7 mouse cellular contexts compared by ENCODE assay signal in the genomic region with DNA sequence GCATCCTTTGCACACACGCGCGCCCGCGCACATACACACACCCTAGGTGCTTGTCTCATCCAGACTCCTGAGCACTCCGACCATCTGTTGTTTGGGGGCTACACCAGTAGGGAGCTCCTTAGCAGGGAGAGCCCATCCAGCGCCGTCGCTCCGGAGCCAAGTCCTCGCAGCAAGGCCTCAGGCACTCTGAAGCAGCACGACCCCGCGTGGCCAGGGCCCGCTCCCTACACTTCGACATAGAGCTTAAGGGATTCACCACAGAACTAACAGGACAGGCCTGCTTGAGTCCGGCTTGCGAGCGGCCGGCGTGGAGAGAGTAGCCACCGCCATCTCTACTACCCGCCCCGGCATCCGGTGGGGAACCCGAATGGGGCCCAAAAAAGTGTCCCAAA. TPM values are rescaled to one million over a fixed set of nuclear protein-coding genes. Genes with fewer than 3 reads are reported as not detected.
DNase-seq lines count a peak whose midpoint lies in the region; ATAC-seq and TF ChIP-seq lines count a peak whose summit lies in the region.

No protein-coding gene starts in this region.

- peak overlapping the region; percentile 66 for H3K9ac ChIP-seq in intestine, postnatal 0 days (ENCODE audit: low read depth, low read length)

- peak; percentile 25 for ATAC-seq in intestine, postnatal 0 days

- no peaks in the 10 kb centered on the region for H3K27me3 ChIP-seq in intestine, postnatal 0 days (replicated peaks; ENCODE audit: control insufficient read depth, insufficient read depth, low read length)

- peak overlapping the region; percentile 74 for H3K4me2 ChIP-seq in intestine, postnatal 0 days (replicated peaks; ENCODE audit: low read depth)

- peak; percentile 73 for DNase-seq in adrenal gland, postnatal 14 days
- peak; percentile 75 for DNase-seq in embryo, embryonic 10.5 days (ENCODE audit: low spot score)
- DNase-seq in gastrocnemius, postnatal 10 days, result peak; percentile 54
- peak; percentile 76 for DNase-seq in left cerebral cortex, postnatal 4 days
- peak; percentile 69 for DNase-seq in mesoderm, embryonic 11.5 days (ENCODE audit: low read depth, low spot score)
- peak; percentile 28 for DNase-seq in skeletal muscle tissue, adult 2 months (ENCODE audit: low read depth, low spot score)

- intact Hi-C loops in left cerebral cortex, postnatal 4 days (cut with DNase I), result no loop called here

- no peaks in the 10 kb centered on the region for H3K9me3 ChIP-seq in intestine, postnatal 0 days (ENCODE audit: control insufficient read depth)

- peaks cover 14% of the 10 kb centered on the region for H3K36me3 ChIP-seq in intestine, postnatal 0 days (ENCODE audit: control insufficient read depth, insufficient read depth)

- under 1% methylated on average over 26 of the region's 26 CpGs for WGBS in intestine, postnatal 0 days

- H3K4me3 ChIP-seq in intestine, postnatal 0 days (ENCODE audit: low read depth, low read length), result peak overlapping the region; percentile 79

- peak overlapping the region; percentile 75 for H3K27ac ChIP-seq in intestine, postnatal 0 days (ENCODE audit: low read depth, low read length)

- H3K4me1 ChIP-seq in intestine, postnatal 0 days (replicated peaks; ENCODE audit: control insufficient read depth, insufficient read depth, low read length), result peaks cover 13% of the 10 kb centered on the region

- peak; percentile 68 for TF ChIP-seq CTCF in intestine, postnatal 0 days (IDR thresholded peaks at IDR 0.05; ENCODE audit: low read depth)

RNA-seq across cellular contexts. Expression of gene Acly, which starts 0.7 kb away (rescaled TPM):
- 805 and 809 TPM in 2 replicates for total RNA-seq in adrenal gland, postnatal 14 days (2021)
- 10 to 100 TPM; 26.6 to 34.6 TPM for total RNA-seq in gastrocnemius, postnatal 10 days (2021)
- 29.3 and 29.5 TPM in 2 replicates for polyA plus RNA-seq in intestine, postnatal 0 days (2015; fragmentation: Nextera tagmentation; extraction: Ambion mirVana)
- 100 to 1,000 TPM; 211 to 219 TPM for total RNA-seq in left cerebral cortex, postnatal 4 days (2021)

RNA-seq across cellular contexts. Expression of gene Ttc25, which starts 18.3 kb away (rescaled TPM):
- 1.3 TPM in 2 replicates for total RNA-seq in adrenal gland, postnatal 14 days (2021)
- total RNA-seq in gastrocnemius, postnatal 10 days (2021), result under 1 TPM; 0.14 to 0.16 TPM
- polyA plus RNA-seq in intestine, postnatal 0 days (2015; fragmentation: Nextera tagmentation; extraction: Ambion mirVana), result 0.18 and 0.22 TPM in 2 replicates
- under 1 TPM; 0.58 to 0.93 TPM for total RNA-seq in left cerebral cortex, postnatal 4 days (2021)

RNA-seq across cellular contexts. Expression of gene Cnp, which starts 47.6 kb away (rescaled TPM):
- 35.5 and 38.4 TPM in 2 replicates for total RNA-seq in adrenal gland, postnatal 14 days (2021)
- 10 to 100 TPM; 26.0 to 33.6 TPM for total RNA-seq in gastrocnemius, postnatal 10 days (2021)
- 15.6 and 16.3 TPM in 2 replicates for polyA plus RNA-seq in intestine, postnatal 0 days (2015; fragmentation: Nextera tagmentation; extraction: Ambion mirVana)
- total RNA-seq in left cerebral cortex, postnatal 4 days (2021), result 10 to 100 TPM; 25.6 to 29.6 TPM

RNA-seq across cellular contexts. Expression of gene Klhl11, which starts 54.5 kb away (rescaled TPM):
- total RNA-seq in adrenal gland, postnatal 14 days (2021), result 42.9 and 44.2 TPM in 2 replicates
- 10 to 100 TPM in 1 of 2 experiments, 1 to 10 TPM in 1; 8.0 to 12.9 TPM for total RNA-seq in gastrocnemius, postnatal 10 days (2021)
- 1.8 and 1.9 TPM in 2 replicates for polyA plus RNA-seq in intestine, postnatal 0 days (2015; fragmentation: Nextera tagmentation; extraction: Ambion mirVana)
- total RNA-seq in left cerebral cortex, postnatal 4 days (2021), result 10 to 100 TPM; 50.7 to 54.1 TPM

Comparison
In these comparisons a context has a peak if more than half of its experiments do, and no peak if none do; other contexts are left out.
1. Peak in every context shown above with its lines: DNase-seq, ATAC-seq, H3K4me3 ChIP-seq and H3K27ac ChIP-seq.
2. RNA of gene Acly, which starts 0.7 kb away (total RNA-seq): 805 to 809 TPM in adrenal gland, postnatal 14 days and 211 to 219 TPM in left cerebral cortex, postnatal 4 days; 26.6 to 34.6 TPM in gastrocnemius, postnatal 10 days; every median in the first group is over 4 times any median in the second.